Mouse (Mus musculus) myocyte (in vitro differentiated cells): ENCODE results near the gene Nos1ap. TPM values are rescaled to one million over a fixed set of nuclear protein-coding genes. Genes with fewer than 3 reads are reported as not detected.

Source experiments
- H3K27me3 ChIP-seq: one replicate; pipeline ENCODE4 v1.6.1; 2011; ENCODE audit not compliant: control insufficient read depth, insufficient read depth, insufficient read length
- H3K36me3 ChIP-seq: one replicate; pipeline ENCODE4 v1.6.1; 2011; ENCODE audit not compliant: control insufficient read depth, insufficient read depth
- H3K4me2 ChIP-seq: one replicate; pipeline ENCODE4 v1.6.1; 2011; ENCODE audit warnings: low read depth, control low read depth
- H3K4me3 ChIP-seq: one replicate; pipeline ENCODE4 v1.5.1; 2011; ENCODE audit warnings: mild to moderate bottlenecking, control low read depth, moderate library complexity
- H3K79me2 ChIP-seq: one replicate; pipeline ENCODE4 v1.6.1; 2011; ENCODE audit not compliant: control insufficient read depth, insufficient read depth
- H3ac ChIP-seq: one replicate; pipeline ENCODE4 v1.6.1; 2011; ENCODE audit not compliant: control insufficient read depth, insufficient read length
- CEBPB ChIP-seq: IDR thresholded peaks from 2 replicates; pipeline ENCODE4 v1.6.1; 2011; ENCODE audit warnings: mild to moderate bottlenecking, moderate library complexity; ENCODE audit not compliant: poor library complexity, insufficient read depth, severe bottlenecking
- E2F4 ChIP-seq: IDR thresholded peaks from one replicate; pipeline ENCODE4 v1.6.1; 2011; ENCODE audit warnings: mild to moderate bottlenecking, control low read depth, moderate library complexity; ENCODE audit not compliant: insufficient read depth
- MAX ChIP-seq: IDR thresholded peaks from one replicate; pipeline ENCODE4 v1.6.1; 2011; ENCODE audit warnings: low read depth, mild to moderate bottlenecking, control low read depth
- MYOD1 ChIP-seq, 3 experiments: IDR thresholded peaks; one replicate each; pipeline ENCODE4 v1.6.1; 2011; ENCODE audit warnings: control low read depth in 2 of 3, low read depth in 2 of 3, mild to moderate bottlenecking in 2 of 3, moderate library complexity in 1 of 3; ENCODE audit not compliant: insufficient read length in 2 of 3, control insufficient read depth in 1 of 3
- MYOG ChIP-seq, 3 experiments: IDR thresholded peaks; one replicate each; pipeline ENCODE4 v1.6.1; 2011; ENCODE audit warnings: control low read depth in 2 of 3, low read depth in 2 of 3, mild to moderate bottlenecking in 2 of 3; ENCODE audit not compliant: insufficient read length in 2 of 3, control insufficient read depth in 1 of 3, insufficient read depth in 1 of 3
- POLR2A ChIP-seq: IDR thresholded peaks from one replicate; pipeline ENCODE4 v1.6.1; 2011; ENCODE audit warnings: low read depth, mild to moderate bottlenecking, control low read depth, moderate library complexity; ENCODE audit not compliant: insufficient read length
- POLR2AphosphoS2 ChIP-seq: IDR thresholded peaks from one replicate; pipeline ENCODE4 v1.6.1; 2011; ENCODE audit warnings: low read depth, control low read depth; ENCODE audit not compliant: insufficient read length
- REST ChIP-seq: IDR thresholded peaks from one replicate; pipeline ENCODE4 v1.6.1; 2011; ENCODE audit warnings: mild to moderate bottlenecking, control low read depth, moderate library complexity; ENCODE audit not compliant: insufficient read depth, insufficient read length
- SRF ChIP-seq: IDR thresholded peaks from one replicate; pipeline ENCODE4 v1.6.1; 2011; ENCODE audit warnings: low read depth; ENCODE audit not compliant: control insufficient read depth, insufficient read length
- TCF12 ChIP-seq: IDR thresholded peaks from one replicate; pipeline ENCODE4 v1.6.1; 2011; ENCODE audit warnings: mild to moderate bottlenecking, control low read depth; ENCODE audit not compliant: poor library complexity, insufficient read depth, severe bottlenecking
- TCF3 ChIP-seq: IDR thresholded peaks from one replicate; pipeline ENCODE4 v1.6.1; 2011; ENCODE audit warnings: low read depth, control low read depth; ENCODE audit not compliant: insufficient read length
- USF1 ChIP-seq: IDR thresholded peaks from one replicate; pipeline ENCODE4 v1.6.1; 2011; ENCODE audit warnings: low read depth, mild to moderate bottlenecking, control low read depth, moderate library complexity
- polyA plus RNA-seq: library from polyadenylated mRNA; unstranded; fragments of >200 nt; fragmentation: generic; extraction: Trizol; gene quantifications from one replicate; pipeline ENCODE4 v1.2.1, GENCODE M21; 2012; ENCODE audit warnings: missing spikeins

Gene Nos1ap
- polyA plus RNA-seq, 1 experiment, result 0.14 TPM

GRCm38 (mm10) chr1:170576012-170576727 is 13.5 kb downstream of the Nos1ap start:
- no peak for TF ChIP-seq TCF3
- TF ChIP-seq REST, result no peak
- TF ChIP-seq POLR2AphosphoS2, result no peak
- no peak for TF ChIP-seq POLR2A
- TF ChIP-seq MYOD1 (IDR thresholded peaks at IDR 0.05; ENCODE audit: control insufficient read depth in 1 of 3, insufficient read length in 2 of 3, low read depth in 2 of 3), result no peak
- TF ChIP-seq E2F4, result no peak
- TF ChIP-seq TCF12, result no peak
- no peak for TF ChIP-seq CEBPB
- no peak for TF ChIP-seq MAX
- no peak for TF ChIP-seq SRF
- TF ChIP-seq USF1, result no peak
- TF ChIP-seq MYOG (IDR thresholded peaks at IDR 0.05; ENCODE audit: control insufficient read depth in 1 of 3, insufficient read depth in 1 of 3, insufficient read length in 2 of 3, low read depth in 2 of 3), result no peak
- Histone ChIP-seq H3K27me3 (peaks cover 16% of the 10 kb centered on the region), H3K4me2 (no peak overlapping the region), H3K4me3 (no peak overlapping the region), H3K36me3 (no peaks in the 10 kb centered on the region), H3ac (no peak overlapping the region), H3K79me2 (no peaks in the 10 kb centered on the region)

DNA sequence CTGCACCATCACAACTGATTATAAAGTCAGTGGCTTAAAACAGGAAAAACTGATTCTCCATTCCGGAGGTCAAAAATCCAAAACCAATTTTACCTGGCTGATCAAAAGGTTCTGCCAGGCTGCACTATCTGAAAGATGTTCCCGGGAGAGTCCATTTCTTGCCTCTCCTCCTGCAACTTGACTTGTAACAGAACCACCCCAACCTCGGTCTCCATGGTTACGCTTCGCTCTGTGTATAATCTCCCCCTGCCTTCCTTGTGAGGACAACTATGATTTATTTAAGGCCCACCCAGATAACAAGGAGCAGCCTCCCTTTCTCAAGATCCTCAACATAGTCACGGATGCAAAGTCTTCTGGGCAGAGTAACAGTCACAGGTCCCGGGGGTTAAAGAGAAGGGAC is 16.5 kb downstream of the Nos1ap start:
- H3ac ChIP-seq, result no peak overlapping the region
- H3K27me3 ChIP-seq, result no peaks in the 10 kb centered on the region
- H3K4me2 ChIP-seq, result no peak overlapping the region
- no peak overlapping the region for H3K4me3 ChIP-seq
- H3K36me3 ChIP-seq, result no peaks in the 10 kb centered on the region
- H3K79me2 ChIP-seq, result no peaks in the 10 kb centered on the region
- TF ChIP-seq TCF3 (no peak), SRF (no peak), MYOD1 (IDR thresholded peaks at IDR 0.05; ENCODE audit: control insufficient read depth in 1 of 3, insufficient read length in 2 of 3, low read depth in 2 of 3) (no peak), POLR2AphosphoS2 (no peak), POLR2A (no peak), TCF12 (no peak), MYOG (IDR thresholded peaks at IDR 0.05; ENCODE audit: control insufficient read depth in 1 of 3, insufficient read depth in 1 of 3, insufficient read length in 2 of 3, low read depth in 2 of 3) (no peak), CEBPB (no peak), REST (no peak), MAX (no peak), E2F4 (no peak), USF1 (no peak)

DNA sequence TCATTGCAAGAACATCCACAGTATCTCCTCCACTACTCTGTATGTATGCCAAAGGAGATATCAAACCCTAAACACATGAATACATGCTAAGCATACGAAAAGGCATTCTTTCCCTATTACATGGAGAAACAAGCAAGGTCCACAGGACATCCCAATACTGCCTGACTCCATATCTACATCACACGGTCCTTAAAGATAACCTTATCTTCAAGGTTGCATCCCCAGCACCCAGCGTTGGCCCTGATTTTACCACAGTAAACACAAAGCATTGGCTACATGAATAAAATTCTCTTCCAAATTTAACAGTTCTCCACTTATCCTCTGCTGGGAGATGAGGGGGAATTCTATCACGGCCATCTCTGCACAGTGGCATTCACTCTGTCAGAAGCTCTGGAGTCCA is 22.7 kb downstream of the Nos1ap start:
- no peak overlapping the region for H3ac ChIP-seq
- no peak overlapping the region for H3K4me2 ChIP-seq
- no peaks in the 10 kb centered on the region for H3K79me2 ChIP-seq
- no peaks in the 10 kb centered on the region for H3K27me3 ChIP-seq
- H3K4me3 ChIP-seq, result no peak overlapping the region
- H3K36me3 ChIP-seq, result no peaks in the 10 kb centered on the region
- no peak for TF ChIP-seq POLR2A
- no peak for TF ChIP-seq TCF3
- TF ChIP-seq USF1, result no peak
- no peak for TF ChIP-seq POLR2AphosphoS2
- TF ChIP-seq SRF, result no peak
- no peak for TF ChIP-seq MYOD1 (IDR thresholded peaks at IDR 0.05; ENCODE audit: control insufficient read depth in 1 of 3, insufficient read length in 2 of 3, low read depth in 2 of 3)
- TF ChIP-seq TCF12, result no peak
- TF ChIP-seq MYOG (IDR thresholded peaks at IDR 0.05; ENCODE audit: control insufficient read depth in 1 of 3, insufficient read depth in 1 of 3, insufficient read length in 2 of 3, low read depth in 2 of 3), result no peak
- no peak for TF ChIP-seq REST
- no peak for TF ChIP-seq E2F4

DNA sequence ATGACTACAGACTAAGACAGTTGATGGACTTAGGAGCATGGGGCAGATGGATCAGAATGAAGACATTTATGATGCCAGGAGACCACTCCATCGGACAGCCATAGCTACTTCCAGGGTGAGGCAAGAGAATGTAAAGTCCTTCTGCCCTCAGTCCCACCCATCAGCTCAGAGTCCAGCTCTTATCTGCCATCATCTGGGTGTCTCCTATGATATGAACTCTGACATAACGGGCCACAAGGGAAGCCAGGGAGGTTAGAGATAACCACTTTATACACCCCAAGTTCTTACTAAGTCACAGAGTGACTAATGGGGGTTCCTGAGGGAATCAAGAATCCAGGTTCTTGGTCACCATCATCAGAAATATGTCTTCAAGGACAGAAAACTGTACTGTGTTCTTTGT is 23.1 kb downstream of the Nos1ap start:
- no peak overlapping the region for H3ac ChIP-seq
- no peaks in the 10 kb centered on the region for H3K79me2 ChIP-seq
- no peak overlapping the region for H3K4me2 ChIP-seq
- TF ChIP-seq TCF3, result no peak
- TF ChIP-seq POLR2A, result no peak
- no peak for TF ChIP-seq REST
- TF ChIP-seq SRF, result no peak
- TF ChIP-seq MYOD1 (IDR thresholded peaks at IDR 0.05; ENCODE audit: control insufficient read depth in 1 of 3, insufficient read length in 2 of 3, low read depth in 2 of 3), result no peak
- no peak for TF ChIP-seq MAX
- no peak for TF ChIP-seq TCF12
- TF ChIP-seq CEBPB, result no peak
- TF ChIP-seq USF1, result no peak
- TF ChIP-seq MYOG (IDR thresholded peaks at IDR 0.05; ENCODE audit: control insufficient read depth in 1 of 3, insufficient read depth in 1 of 3, insufficient read length in 2 of 3, low read depth in 2 of 3), result no peak
- no peak for TF ChIP-seq E2F4
- H3K4me3 ChIP-seq, result no peak overlapping the region
- H3K36me3 ChIP-seq, result no peaks in the 10 kb centered on the region
- H3K27me3 ChIP-seq, result no peaks in the 10 kb centered on the region
